Mouse (Mus musculus): Measurements from ENCODE around the gene Atl2. TPM values are rescaled to one million over a fixed set of nuclear protein-coding genes. Genes with fewer than 3 reads are reported as not detected.

The Atl2 gene
- total and polyA plus RNA-seq, 2 experiments from 2014 or later = 24.3 to 34.9 TPM

- Histone ChIP-seq H3K4me3 (ENCODE audit: low read length) (no peak overlapping the region), H3K9me3 (ENCODE audit: low read length) (no peaks in the 10 kb centered on the region), H3K4me2 (ENCODE audit: low read depth, low read length) (no peak overlapping the region), H3K4me1 (ENCODE audit: insufficient read depth, low read length) (no peaks in the 10 kb centered on the region), H3K27ac (no peak overlapping the region), H3K36me3 (ENCODE audit: insufficient read depth, low read length) (no peaks in the 10 kb centered on the region), H3K27me3 (ENCODE audit: insufficient read depth, low read length) (no peaks in the 10 kb centered on the region), H3K9ac (replicated peaks; ENCODE audit: low read length) (no peak overlapping the region)
- 49% methylated on average over 5 of the region's 5 CpGs for WGBS
- no peak for TF ChIP-seq CTCF (IDR thresholded peaks at IDR 0.05; ENCODE audit: low read depth)
- DNase-seq (ENCODE audit: low spot score) (no peak), ATAC-seq (no peak)
Observed at GRCm38 (mm10) chr17:79932676-79933278, 36.9 kb upstream of the Atl2 start.

- Histone ChIP-seq H3K9ac (replicated peaks; ENCODE audit: low read length) (no peak overlapping the region), H3K4me2 (ENCODE audit: low read depth, low read length) (no peak overlapping the region), H3K4me3 (ENCODE audit: low read length) (no peak overlapping the region), H3K27me3 (ENCODE audit: insufficient read depth, low read length) (no peaks in the 10 kb centered on the region), H3K4me1 (ENCODE audit: insufficient read depth, low read length) (no peaks in the 10 kb centered on the region), H3K27ac (no peak overlapping the region), H3K9me3 (ENCODE audit: low read length) (no peaks in the 10 kb centered on the region), H3K36me3 (ENCODE audit: insufficient read depth, low read length) (no peaks in the 10 kb centered on the region)
- 86% methylated on average over 2 of the region's 2 CpGs for WGBS
- DNase-seq (ENCODE audit: low spot score) (no peak), ATAC-seq (no peak)
- TF ChIP-seq CTCF (IDR thresholded peaks at IDR 0.05; ENCODE audit: low read depth) = no peak
Observed at GRCm38 (mm10) chr17:79927110-79927509, 31.2 kb upstream of the Atl2 start.

- Histone ChIP-seq H3K4me1 (ENCODE audit: insufficient read depth, low read length) (no peaks in the 10 kb centered on the region), H3K4me3 (ENCODE audit: low read length) (no peak overlapping the region), H3K9me3 (ENCODE audit: low read length) (no peaks in the 10 kb centered on the region), H3K4me2 (ENCODE audit: low read depth, low read length) (no peak overlapping the region), H3K27ac (no peak overlapping the region), H3K36me3 (ENCODE audit: insufficient read depth, low read length) (no peaks in the 10 kb centered on the region), H3K9ac (replicated peaks; ENCODE audit: low read length) (no peak overlapping the region), H3K27me3 (ENCODE audit: insufficient read depth, low read length) (no peaks in the 10 kb centered on the region)
- no peak for TF ChIP-seq CTCF (IDR thresholded peaks at IDR 0.05; ENCODE audit: low read depth)
- DNase-seq (ENCODE audit: low spot score) = no peak
- WGBS = 83% methylated on average over 3 of the region's 3 CpGs
- ATAC-seq = no peak
Observed at GRCm38 (mm10) chr17:79926486-79926885, 30.6 kb upstream of the Atl2 start.

GRCm38 (mm10) chr17:79925865-79926421, 30.0 kb upstream of the Atl2 start:
- H3K27me3 ChIP-seq (ENCODE audit: insufficient read depth, low read length) = no peaks in the 10 kb centered on the region
- no peak overlapping the region for H3K4me3 ChIP-seq (ENCODE audit: low read length)
- H3K36me3 ChIP-seq (ENCODE audit: insufficient read depth, low read length) = no peaks in the 10 kb centered on the region
- no peak for TF ChIP-seq CTCF (IDR thresholded peaks at IDR 0.05; ENCODE audit: low read depth)
- H3K4me1 ChIP-seq (ENCODE audit: insufficient read depth, low read length) = no peaks in the 10 kb centered on the region
- DNase-seq (ENCODE audit: low spot score) (no peak), ATAC-seq (no peak)
- no peak overlapping the region for H3K4me2 ChIP-seq (ENCODE audit: low read depth, low read length)
- H3K27ac ChIP-seq = no peak overlapping the region
- no peaks in the 10 kb centered on the region for H3K9me3 ChIP-seq (ENCODE audit: low read length)
- WGBS = 92% methylated on average over 11 of the region's 11 CpGs
- no peak overlapping the region for H3K9ac ChIP-seq (replicated peaks; ENCODE audit: low read length)

GRCm38 (mm10) chr17:79920355-79920754, 24.4 kb upstream of the Atl2 start:
- no peaks in the 10 kb centered on the region; the same call in 1 of the 2 replicates for H3K27me3 ChIP-seq (ENCODE audit: insufficient read depth, low read length)
- TF ChIP-seq CTCF (IDR thresholded peaks at IDR 0.05; ENCODE audit: low read depth) = no peak
- H3K27ac ChIP-seq = peak overlapping the region; percentile 76
- peak; percentile 72; the same call in 1 of the 2 replicates for ATAC-seq
- H3K9me3 ChIP-seq (ENCODE audit: low read length) = no peaks in the 10 kb centered on the region
- WGBS = 59% methylated on average over 2 of the region's 2 CpGs
- H3K36me3 ChIP-seq (ENCODE audit: insufficient read depth, low read length) = no peaks in the 10 kb centered on the region
- H3K4me3 ChIP-seq (ENCODE audit: low read length) = no peak overlapping the region
- no peak overlapping the region for H3K9ac ChIP-seq (replicated peaks; ENCODE audit: low read length)
- no peak overlapping the region for H3K4me2 ChIP-seq (ENCODE audit: low read depth, low read length)
- peak; percentile 50 for DNase-seq (ENCODE audit: low spot score)
- H3K4me1 ChIP-seq (ENCODE audit: insufficient read depth, low read length) = no peaks in the 10 kb centered on the region

GRCm38 (mm10) chr17:79919566-79920350, 23.8 kb upstream of the Atl2 start:
- H3K4me3 ChIP-seq (ENCODE audit: low read length) = no peak overlapping the region
- H3K4me2 ChIP-seq (ENCODE audit: low read depth, low read length) = no peak overlapping the region
- peak; percentile 87 for ATAC-seq
- H3K27ac ChIP-seq = peak overlapping the region; percentile 76
- DNase-seq (ENCODE audit: low spot score) = peak; percentile 55
- H3K27me3 ChIP-seq (ENCODE audit: insufficient read depth, low read length) = no peaks in the 10 kb centered on the region; the same call in 1 of the 2 replicates
- no peaks in the 10 kb centered on the region for H3K36me3 ChIP-seq (ENCODE audit: insufficient read depth, low read length)
- TF ChIP-seq CTCF (IDR thresholded peaks at IDR 0.05; ENCODE audit: low read depth) = no peak
- no peak overlapping the region for H3K9ac ChIP-seq (replicated peaks; ENCODE audit: low read length)
- no peaks in the 10 kb centered on the region for H3K9me3 ChIP-seq (ENCODE audit: low read length)
- H3K4me1 ChIP-seq (ENCODE audit: insufficient read depth, low read length) = no peaks in the 10 kb centered on the region
- WGBS = 54% methylated on average over 15 of the region's 15 CpGs
